Mouse (Mus musculus): Measurements from ENCODE around the gene Itga4.

Gene Itga4

DNA sequence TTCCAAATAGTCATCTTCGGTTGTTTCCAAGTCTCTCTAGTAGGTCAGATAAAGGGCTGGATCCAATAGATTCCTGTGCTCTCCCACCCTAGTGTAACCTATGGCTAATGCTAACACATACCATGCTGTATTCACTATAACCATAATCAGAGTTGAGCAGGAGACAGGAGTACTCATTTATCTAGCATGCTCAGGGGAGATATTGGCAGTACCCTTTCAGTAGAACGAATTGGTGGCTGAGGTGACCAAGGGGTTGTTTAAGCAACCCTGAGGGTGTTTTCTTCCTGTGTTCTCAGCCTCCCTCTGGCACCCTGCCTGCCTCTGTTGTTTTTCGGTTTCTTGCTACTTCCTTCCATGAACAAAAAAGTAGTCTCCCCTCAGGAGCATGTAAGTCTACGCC is 4.1 kb downstream of the Itga4 start:
- in situ Hi-C loops (cut with MboI, MseI): loop anchor here (5.0 to 25.0 kb wide), 6 partner anchors 137 to 1353 kb away; partner anchors contain the start of genes Dusp19 (in 1 of the 2), Nup35 (in 1 of the 2) and Ube2e3 (in 1 of the 2)

DNA sequence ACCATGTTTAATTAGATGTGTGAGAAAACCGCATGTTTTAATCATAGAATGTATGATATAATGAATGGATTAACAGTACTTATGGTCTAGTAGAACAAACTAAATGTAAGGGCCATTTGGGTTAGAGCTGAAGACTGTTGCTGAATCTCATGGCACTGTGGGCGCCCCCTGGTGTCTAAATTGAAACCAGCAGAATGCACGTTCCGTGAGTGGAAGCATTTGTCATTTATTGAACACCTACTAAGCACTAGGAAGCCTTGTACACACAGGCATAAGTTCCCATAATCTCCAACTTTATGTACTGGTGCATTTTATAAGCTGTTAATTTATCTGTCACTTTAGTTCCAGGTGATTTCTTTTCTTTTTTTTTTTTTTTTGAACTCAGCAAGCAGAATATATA is 10.4 kb downstream of the Itga4 start:
- in situ Hi-C loops (cut with MboI, MseI): loop anchor here (25.0 kb wide), 2 partner anchors 1347 to 1353 kb away; partner anchors contain the start of genes Dusp19 (in 1 of the 2) and Nup35 (in 1 of the 2)

DNA sequence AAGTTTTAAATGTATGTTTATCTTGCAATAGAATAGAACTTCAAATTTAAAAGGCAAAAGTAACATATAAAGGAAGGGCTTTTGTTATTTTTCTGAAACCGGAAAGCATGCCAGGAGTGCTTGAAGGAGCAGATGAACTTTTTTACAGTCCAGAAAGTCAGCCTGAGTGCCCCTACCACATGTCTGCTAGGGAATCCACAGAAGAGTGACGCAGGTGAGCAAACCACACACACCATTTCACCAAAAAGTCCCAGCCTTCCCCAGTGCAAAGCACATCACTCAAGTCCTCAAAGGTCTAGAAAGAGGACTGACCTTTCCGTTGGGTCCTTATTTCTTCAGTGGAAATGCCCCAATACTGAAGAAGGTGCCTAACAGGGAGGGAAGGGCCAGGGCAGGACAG is 11.3 kb downstream of the Itga4 start:
- in situ Hi-C loops (cut with MboI, MseI): loop anchor here (25.0 kb wide), 2 partner anchors 1346 to 1354 kb away; partner anchors contain the start of genes Dusp19 (in 1 of the 2) and Nup35 (in 1 of the 2)

DNA sequence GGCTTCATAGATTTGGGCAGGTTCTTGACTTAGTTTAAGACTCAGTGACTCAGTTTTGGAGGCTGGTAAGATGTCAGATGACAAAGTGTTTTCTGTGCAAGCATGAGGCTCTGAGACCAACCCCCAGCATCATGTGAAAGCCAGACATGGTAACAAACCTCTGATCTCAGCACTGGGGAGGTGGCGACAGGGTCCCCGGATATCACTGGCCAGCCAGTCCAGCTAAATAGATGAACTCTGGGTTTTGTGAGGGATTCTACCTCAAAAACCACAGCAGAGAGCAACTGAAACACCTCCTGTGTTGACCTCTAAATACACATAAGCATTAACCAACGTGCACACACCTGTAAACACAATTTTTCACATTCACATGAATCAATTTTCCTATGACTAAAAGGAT is 12.0 kb downstream of the Itga4 start:
- in situ Hi-C loops (cut with MboI, MseI): loop anchor here (25.0 kb wide), 2 partner anchors 1345 to 1355 kb away; partner anchors contain the start of genes Dusp19 (in 1 of the 2) and Nup35 (in 1 of the 2)

DNA sequence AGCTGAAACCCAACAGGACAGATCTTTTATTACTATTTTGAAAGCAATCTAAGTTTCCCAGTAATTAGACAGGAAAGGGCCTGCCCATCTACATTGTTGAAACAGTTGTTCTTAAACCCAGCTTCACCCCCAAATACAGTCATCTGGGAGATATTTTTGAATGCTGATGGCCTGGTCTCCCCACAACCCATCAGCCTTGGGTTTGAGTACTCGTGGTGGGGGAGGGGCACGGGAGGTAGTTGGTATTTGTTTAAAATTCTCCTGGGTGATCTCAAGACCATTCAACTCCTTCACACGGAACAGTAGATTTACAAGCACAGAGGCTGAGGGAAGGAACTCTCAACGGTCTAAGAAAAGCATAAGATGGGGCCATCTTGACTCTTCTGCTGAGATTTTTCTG is 13.6 kb downstream of the Itga4 start:
- in situ Hi-C loops (cut with MboI, MseI): loop anchor here (25.0 kb wide), 2 partner anchors 1343 to 1357 kb away; partner anchors contain the start of genes Dusp19 (in 1 of the 2) and Nup35 (in 1 of the 2)

DNA sequence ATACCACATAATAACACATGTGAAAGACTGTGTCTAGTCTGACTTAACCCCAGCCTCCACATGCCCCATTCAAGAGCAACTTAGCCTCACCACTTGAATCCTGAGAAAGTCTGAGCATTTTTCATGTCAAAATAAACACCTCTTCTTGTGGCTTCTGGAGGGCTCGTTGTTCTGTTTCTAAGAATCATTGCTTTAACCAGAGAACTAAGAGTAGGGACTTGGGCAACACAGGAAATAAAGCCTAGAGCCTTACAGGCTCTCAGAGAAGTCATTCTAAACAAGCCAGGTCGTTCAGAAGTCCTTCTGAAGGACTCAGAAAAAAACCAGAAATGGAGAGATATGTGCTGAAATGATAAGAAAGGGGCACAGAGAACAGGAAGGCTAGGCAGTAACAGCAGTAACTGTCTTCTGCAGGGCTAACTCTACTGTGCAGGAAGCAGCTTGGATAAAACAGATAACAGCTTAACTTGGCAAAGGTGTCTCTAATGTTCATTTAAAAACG is 14.9 kb downstream of the Itga4 start:
- in situ Hi-C loops (cut with MboI, MseI): loop anchor here (25.0 kb wide), 2 partner anchors 1342 to 1358 kb away; partner anchors contain the start of genes Dusp19 (in 1 of the 2) and Nup35 (in 1 of the 2)

DNA sequence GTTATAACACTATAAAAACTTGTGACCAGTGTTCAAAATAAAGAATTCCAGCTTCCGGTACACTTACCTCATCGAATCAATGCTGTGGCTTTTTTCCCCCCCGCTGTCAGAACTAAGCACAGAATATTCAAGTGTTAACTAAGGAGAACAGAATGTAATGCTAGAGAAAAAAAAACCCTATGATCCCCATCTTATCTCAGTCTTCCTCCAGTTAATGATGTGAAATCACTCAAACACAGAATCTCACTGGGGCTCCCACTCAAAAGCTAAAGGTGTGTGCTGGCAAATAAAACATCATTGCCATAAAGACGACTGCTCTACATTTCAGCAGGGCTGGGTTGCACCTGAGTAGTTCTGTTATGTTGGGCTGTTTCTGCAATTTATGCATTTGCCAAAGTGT is 16.6 kb downstream of the Itga4 start:
- in situ Hi-C loops (cut with MboI, MseI): loop anchor here (25.0 kb wide), 2 partner anchors 1340 to 1360 kb away; partner anchors contain the start of genes Dusp19 (in 1 of the 2) and Nup35 (in 1 of the 2)

DNA sequence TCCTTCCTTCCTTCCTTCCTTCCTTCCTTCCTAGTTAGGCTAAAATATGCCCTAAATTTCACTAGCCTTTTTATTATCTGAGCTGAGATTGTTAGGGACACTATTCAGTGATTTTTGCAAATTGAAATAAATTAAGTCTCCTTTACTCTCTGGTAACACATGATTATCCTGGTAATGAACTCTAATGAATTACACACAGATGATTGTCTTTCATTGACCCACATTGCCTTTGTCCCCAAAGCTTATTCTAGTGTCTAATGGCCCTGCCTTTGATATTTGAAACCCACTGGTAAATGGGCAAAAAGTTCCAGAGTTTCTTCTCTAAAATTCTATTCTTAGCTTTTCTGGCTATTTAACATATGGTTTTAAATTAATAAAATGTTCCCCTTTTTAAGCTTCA is 23.4 kb downstream of the Itga4 start:
- in situ Hi-C loops (cut with MboI, MseI): loop anchor here in 1 of 2 experiments (25.0 kb wide), 1 partner anchor 1341 kb away; the partner anchor contains the start of gene Cwc22

DNA sequence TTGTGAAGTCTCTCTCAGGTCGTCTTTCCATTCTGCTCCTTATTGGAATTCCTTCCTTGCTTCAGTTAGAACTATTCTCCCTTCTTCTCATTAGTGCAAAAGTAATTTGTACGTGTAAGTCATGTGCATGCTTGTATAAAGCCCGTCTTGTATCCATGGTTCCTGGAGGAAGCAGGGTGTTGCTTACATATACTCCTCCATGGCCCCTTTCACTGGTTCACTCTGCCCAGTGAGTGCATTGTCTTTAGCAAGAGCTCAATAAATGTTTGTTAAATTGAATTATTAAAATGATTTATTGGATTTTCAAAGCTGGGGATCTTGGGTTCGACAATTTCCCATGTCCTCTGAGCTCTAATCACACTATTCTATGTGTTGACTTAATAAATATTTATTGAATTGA is 29.0 kb downstream of the Itga4 start:
- in situ Hi-C loops (cut with MboI, MseI): loop anchor here in 1 of 2 experiments (25.0 kb wide), 1 partner anchor 1347 kb away; the partner anchor contains the start of gene Cwc22

DNA sequence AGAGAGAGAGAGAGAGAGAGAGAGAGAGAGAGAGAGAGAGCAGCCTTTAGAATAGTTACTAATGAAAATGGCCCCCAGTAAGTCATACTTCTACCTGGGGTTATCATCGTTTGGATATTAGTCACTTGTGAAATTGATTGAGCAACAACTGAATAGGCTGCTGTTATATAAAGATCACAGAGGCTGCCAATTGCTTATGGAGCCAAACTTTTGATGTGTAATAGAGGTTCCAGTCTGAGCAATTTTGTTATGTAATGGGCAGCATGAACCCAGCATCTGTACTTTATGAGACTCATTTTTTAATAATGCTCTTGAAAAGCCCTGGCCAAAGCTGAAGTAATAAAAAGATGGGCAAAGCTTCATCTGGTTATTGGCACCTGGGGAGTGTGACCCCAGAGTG is 34.9 kb downstream of the Itga4 start:
- in situ Hi-C loops (cut with MboI, MseI): loop anchor here in 1 of 2 experiments (25.0 kb wide), 1 partner anchor 1353 kb away; the partner anchor contains the start of gene Cwc22

DNA sequence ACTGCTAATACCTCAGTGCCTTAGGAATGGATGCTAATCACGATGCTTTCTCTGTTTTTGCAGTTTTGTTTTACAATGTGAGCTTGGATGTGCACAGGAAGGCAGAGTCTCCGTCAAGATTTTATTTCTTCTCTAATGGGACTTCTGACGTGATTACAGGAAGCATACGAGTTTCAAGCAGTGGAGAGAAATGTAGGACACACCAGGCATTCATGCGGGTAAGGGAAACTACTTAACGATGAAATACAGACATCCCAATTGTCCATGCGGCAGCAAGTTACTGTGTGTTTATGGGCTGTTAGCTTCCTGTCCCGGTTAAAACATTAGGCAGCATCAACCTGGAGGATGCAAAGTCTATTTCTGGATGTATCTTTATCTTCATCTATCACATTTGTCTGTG is 36.7 kb downstream of the Itga4 start:
- in situ Hi-C loops (cut with MboI, MseI): loop anchor here in 1 of 2 experiments (25.0 kb wide), 1 partner anchor 1355 kb away; the partner anchor contains the start of gene Cwc22

DNA sequence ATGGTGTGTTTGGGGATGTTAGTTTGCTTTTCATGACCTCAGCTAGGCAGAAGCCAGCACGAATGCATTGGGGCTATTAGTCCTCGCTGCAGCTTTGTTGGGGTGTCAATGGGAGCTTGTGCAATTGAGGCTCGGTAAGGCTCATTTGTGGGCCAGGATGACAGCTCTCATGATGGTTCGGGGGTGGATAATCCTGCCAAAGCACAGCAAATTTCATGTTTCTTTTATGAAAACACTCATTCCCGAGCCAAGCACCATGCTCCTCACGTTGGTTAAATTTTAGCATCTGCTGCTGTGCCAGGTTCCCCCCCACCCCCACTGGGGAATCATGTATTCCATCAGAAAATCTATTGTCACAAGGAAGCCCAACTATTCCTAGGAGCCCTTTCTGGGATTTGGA is 37.2 kb downstream of the Itga4 start:
- in situ Hi-C loops (cut with MboI, MseI): loop anchor here in 1 of 2 experiments (25.0 kb wide), 1 partner anchor 1355 kb away; the partner anchor contains the start of gene Cwc22

DNA sequence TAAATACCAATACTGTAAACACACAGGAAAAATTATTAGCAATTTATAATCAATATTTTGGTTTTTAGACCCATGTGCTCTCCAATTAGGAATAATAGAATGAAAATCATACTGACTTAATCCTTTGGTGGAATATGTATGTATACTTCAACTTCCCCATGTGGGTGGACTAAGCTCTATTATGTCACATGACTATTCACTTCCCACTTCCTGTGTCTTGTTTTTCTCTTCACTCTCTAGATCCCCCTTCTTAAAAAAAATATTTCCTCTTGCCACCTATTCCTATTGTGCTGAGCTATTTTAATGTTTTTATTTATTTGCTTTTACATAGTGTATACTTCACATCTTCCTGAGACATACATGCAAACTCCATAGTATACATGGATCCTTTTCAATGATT is 47.2 kb downstream of the Itga4 start:
- in situ Hi-C loops (cut with MboI, MseI): loop anchor here in 1 of 2 experiments (10.0 kb wide), 1 partner anchor 748 kb away; no protein-coding TSS in a partner anchor

DNA sequence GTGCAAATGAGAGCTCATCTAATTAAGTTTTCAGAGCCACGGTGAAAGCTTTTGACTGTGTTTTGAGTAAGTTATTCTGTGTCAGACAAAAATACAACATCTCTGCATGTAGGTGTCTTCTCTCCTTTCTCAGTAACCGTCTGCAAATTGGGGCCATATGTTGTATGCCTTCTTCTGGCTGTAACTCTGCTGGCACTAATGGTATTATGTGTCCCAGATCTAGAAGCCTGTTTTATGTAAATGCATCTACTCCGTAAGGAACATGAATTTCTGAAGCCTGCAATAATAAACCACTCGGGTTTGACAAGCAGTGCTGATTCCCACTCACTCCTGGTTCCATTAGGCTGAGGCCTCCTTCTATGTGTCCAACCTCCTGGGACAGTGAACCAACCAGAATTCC is 52.3 kb downstream of the Itga4 start:
- in situ Hi-C loops (cut with MboI, MseI): loop anchor here in 1 of 2 experiments (10.0 kb wide), 1 partner anchor 753 kb away; no protein-coding TSS in a partner anchor

DNA sequence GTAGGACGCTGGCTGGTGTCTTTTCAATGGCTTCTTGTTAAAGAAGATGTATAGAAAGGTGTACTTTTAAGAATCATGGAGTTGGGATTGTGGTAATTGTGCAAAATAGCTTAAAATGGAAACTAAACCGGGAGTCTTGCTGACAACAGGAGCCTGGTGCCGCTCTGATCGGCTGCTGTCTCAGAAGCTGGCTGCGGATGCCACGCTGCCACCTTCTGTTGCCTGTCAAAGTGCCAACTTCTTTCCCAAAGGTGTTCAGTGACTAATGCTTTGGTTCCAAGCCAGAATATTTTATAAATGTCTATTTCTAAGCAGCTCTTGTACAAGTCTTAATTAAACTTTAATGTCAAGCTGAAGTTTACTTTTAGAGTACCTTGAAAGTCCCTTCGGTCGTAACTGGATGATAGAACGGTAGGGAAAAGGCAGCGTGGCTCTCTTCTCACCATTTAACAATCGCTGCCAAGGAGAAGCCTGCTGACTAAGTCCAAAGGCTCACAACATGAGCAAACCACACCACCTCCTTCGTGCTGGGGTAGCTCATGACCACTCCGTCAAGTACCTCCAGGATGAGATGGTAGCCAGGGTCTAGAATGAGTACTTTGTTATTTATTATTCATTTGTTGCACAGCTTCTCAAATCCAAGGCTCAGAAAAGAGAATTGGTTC is 54.4 kb downstream of the Itga4 start:
- in situ Hi-C loops (cut with MboI, MseI): loop anchor here in 1 of 2 experiments (10.0 kb wide), 1 partner anchor 755 kb away; no protein-coding TSS in a partner anchor

DNA sequence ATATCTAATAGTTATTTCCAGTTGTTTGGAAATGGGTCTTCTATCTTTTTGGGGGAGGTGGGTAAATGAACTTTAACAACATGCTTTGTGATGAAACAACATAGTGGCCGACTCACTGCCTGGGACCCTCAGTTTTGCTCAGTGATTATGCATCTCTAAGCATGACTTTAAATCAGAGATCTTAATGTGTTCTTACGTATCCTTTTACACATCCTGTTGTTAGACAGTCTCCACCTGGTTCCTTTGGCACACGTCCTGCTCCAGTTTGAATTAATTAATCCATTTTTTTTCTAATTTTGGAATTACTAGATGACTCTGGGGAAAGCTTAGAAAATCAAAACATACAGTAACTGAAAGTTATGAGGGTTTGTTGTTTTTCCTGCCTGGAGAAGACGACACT is 57.3 kb downstream of the Itga4 start:
- in situ Hi-C loops (cut with MboI, MseI): no loop called here

DNA sequence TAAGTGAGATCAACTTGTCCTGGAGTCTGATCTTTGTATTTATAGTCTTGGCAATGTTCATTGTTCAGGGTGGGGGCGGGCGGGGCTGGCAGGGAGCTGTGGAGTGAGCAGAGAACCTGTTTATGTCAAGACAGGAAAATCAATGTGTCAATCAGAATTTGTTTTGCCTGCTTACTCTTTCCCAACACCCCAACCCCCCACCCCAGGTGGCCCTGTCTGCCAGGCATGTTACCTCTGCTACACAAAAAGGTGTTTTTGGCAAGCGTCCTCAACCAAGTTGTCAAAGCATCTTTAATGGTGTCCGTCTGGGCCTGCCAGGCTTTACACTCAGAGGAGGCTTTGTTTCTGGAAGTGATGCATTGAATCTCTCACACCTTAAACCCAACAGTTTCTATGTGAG is 59.9 kb downstream of the Itga4 start:
- in situ Hi-C loops (cut with MboI, MseI): no loop called here

DNA sequence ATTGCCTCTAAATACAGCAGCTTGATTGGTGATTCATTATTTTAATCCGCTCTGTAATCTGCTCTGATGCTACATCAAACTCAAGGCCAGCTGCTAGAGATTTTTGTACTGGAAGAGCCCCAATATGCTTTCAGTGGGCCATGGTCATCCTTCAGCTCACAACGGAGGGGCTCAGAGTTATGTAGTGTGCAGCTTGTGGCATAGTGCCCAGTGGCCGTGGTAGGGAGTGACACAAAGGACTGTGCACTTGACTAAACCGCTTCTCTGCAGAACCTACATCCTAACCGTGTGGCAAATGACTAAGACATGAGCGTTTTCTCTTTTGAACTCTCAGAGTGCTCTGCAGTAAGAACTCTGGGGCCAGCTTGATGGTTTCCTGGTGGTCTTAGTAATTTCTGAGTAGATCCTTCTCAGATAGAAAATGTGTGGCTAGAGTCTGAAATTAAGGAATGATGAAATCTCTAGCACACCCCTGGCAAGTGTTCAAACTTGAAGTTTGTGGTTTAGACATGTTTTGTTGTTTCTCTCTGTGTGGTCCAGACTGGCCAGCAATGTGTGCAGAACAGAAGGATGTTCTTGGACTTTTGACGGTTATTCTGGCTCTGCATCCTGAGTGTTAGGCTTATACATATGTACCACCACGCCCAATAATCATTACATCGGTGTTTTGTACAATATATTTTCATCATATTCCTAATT is 61.1 kb downstream of the Itga4 start:
- in situ Hi-C loops (cut with MboI, MseI): no loop called here

DNA sequence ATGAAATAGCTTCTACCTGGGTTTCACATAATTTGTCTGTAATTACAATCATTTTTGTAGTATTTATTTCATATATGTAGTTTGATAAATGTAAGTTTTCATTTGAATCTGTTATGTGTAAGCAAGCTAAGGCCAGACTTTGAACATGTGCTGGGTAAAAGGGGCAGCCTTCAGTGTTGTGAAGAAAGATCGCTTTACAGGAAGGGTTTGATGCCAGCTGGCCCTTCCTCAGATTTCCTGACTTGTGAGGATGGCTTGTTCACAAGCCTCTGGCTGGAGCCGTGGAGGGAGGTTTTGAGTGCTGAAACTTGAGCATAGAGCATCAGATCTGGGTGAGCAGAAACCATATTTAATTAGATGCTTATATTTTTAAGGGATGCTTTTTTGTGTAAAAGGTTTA is 72.9 kb downstream of the Itga4 start:
- in situ Hi-C loops (cut with MboI, MseI): loop anchor here in 1 of 2 experiments (10.0 kb wide), 1 partner anchor 1017 kb away; no protein-coding TSS in a partner anchor

DNA sequence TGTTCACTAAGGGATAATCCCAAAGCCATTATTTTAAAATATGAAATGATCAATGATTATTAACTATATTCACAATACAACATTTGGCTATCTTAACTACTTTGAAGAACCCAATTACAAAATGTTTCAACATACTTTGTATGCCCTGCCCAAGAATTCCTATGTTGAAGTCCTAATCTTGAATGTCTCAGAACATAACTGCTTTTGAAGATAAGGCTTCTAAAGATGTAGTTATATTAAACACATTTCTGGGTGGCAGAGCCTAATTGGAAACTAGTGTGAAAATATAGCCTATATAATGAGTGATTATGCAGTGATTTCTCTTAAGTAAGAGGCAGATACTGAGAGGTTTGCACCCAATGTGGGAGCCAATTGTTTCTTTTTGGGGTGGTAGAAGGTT is 79.4 kb downstream of the Itga4 start:
- in situ Hi-C loops (cut with MboI, MseI): loop anchor here in 1 of 2 experiments (5.0 kb wide), 1 partner anchor 932 kb away; no protein-coding TSS in a partner anchor

DNA sequence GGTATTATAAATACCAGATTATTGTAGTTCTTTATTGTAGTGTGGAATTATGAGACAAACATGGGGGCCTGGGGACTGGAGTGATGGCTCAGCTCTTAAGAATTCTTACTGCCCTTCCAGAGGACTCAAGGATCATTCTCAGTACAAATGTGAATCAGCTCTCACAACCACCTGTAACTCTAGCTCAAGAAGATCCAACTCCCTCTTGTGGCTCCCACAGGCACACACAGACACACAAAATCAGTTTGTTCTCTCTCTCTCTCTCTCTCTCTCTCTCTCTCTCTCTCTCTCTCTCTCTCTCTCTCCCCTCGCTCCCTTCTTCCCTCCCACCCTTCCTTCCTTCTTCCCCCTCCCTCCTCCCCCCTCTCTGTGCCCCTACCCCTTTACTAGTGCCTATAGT is 80.9 kb downstream of the Itga4 start:
- in situ Hi-C loops (cut with MboI, MseI): loop anchor here in 1 of 2 experiments (5.0 kb wide), 1 partner anchor 934 kb away; no protein-coding TSS in a partner anchor

Data from T-helper 17 cell (primary cell).